Mouse (Mus musculus): ENCODE results near the gene Car11.

Gene Car11

GRCm38 (mm10) chr7:45692364-45692763, 7.3 kb upstream of the Car11 start:
- DNase-seq (ENCODE audit: low spot score), result no peak

- DNase-seq (ENCODE audit: low spot score), result no peak
These were observed 5.6 kb upstream of the Car11 start, which contains the start of gene Sec1 for GRCm38 (mm10) chr7:45693921-45694591. TSS of gene Sec1 (minus strand) at chr7:45694402.

- DNase-seq (ENCODE audit: low spot score), result no peak
These were observed 4.5 kb upstream of the Car11 start for GRCm38 (mm10) chr7:45695098-45695497.

GRCm38 (mm10) chr7:45697894-45698293, 1.7 kb upstream of the Car11 start:
- no peak for DNase-seq (ENCODE audit: low spot score)

GRCm38 (mm10) chr7:45700301-45701015, 815 bp downstream of the Car11 start:
- peak; percentile 88 for DNase-seq (ENCODE audit: low spot score)

GRCm38 (mm10) chr7:45701072-45701471, 1.4 kb downstream of the Car11 start:
- no peak for DNase-seq (ENCODE audit: low spot score)

- DNase-seq (ENCODE audit: low spot score), result no peak
These were observed 2.0 kb downstream of the Car11 start for GRCm38 (mm10) chr7:45701607-45702006.

- DNase-seq (ENCODE audit: low spot score), result no peak
These were observed 2.7 kb downstream of the Car11 start for GRCm38 (mm10) chr7:45702316-45702715.

GRCm38 (mm10) chr7:45702809-45703520, 3.3 kb downstream of the Car11 start:
- no peak for DNase-seq (ENCODE audit: low spot score)

- no peak for DNase-seq (ENCODE audit: low spot score)
These were observed 3.9 kb downstream of the Car11 start for GRCm38 (mm10) chr7:45703521-45704033.

GRCm38 (mm10) chr7:45704046-45704559, 4.5 kb downstream of the Car11 start:
- DNase-seq (ENCODE audit: low spot score), result peak; percentile 88

- DNase-seq (ENCODE audit: low spot score), result peak; percentile 100
These were observed 5.2 kb downstream of the Car11 start, which contains the start of gene Dbp for GRCm38 (mm10) chr7:45704730-45705442. TSS of gene Dbp (plus strand) at chr7:45705088.

- peak; percentile 69 for DNase-seq (ENCODE audit: low spot score)
These were observed 5.8 kb downstream of the Car11 start for GRCm38 (mm10) chr7:45705443-45705864.

GRCm38 (mm10) chr7:45705873-45706281, 6.2 kb downstream of the Car11 start:
- DNase-seq (ENCODE audit: low spot score), result peak; percentile 92

- peak; percentile 88 for DNase-seq (ENCODE audit: low spot score)
These were observed 7.1 kb downstream of the Car11 start for GRCm38 (mm10) chr7:45706721-45707241.

- peak; percentile 96 for DNase-seq (ENCODE audit: low spot score)
These were observed 7.8 kb downstream of the Car11 start for GRCm38 (mm10) chr7:45707375-45707967.

GRCm38 (mm10) chr7:45708221-45708761, 8.6 kb downstream of the Car11 start:
- no peak for DNase-seq (ENCODE audit: low spot score)

- DNase-seq (ENCODE audit: low spot score), result peak; percentile 48
These were observed 9.4 kb downstream of the Car11 start for GRCm38 (mm10) chr7:45709036-45709435.

- DNase-seq (ENCODE audit: low spot score), result no peak
These were observed 10.2 kb downstream of the Car11 start for GRCm38 (mm10) chr7:45709677-45710355.
